Mouse (Mus musculus): ENCODE results near the gene Ctdsp1. TPM values are rescaled to one million over a fixed set of nuclear protein-coding genes. Genes with fewer than 3 reads are reported as not detected.

The Ctdsp1 gene
- total and polyA plus RNA-seq, 2 experiments from 2014 or later, result 10.8 to 24.7 TPM

DNA sequence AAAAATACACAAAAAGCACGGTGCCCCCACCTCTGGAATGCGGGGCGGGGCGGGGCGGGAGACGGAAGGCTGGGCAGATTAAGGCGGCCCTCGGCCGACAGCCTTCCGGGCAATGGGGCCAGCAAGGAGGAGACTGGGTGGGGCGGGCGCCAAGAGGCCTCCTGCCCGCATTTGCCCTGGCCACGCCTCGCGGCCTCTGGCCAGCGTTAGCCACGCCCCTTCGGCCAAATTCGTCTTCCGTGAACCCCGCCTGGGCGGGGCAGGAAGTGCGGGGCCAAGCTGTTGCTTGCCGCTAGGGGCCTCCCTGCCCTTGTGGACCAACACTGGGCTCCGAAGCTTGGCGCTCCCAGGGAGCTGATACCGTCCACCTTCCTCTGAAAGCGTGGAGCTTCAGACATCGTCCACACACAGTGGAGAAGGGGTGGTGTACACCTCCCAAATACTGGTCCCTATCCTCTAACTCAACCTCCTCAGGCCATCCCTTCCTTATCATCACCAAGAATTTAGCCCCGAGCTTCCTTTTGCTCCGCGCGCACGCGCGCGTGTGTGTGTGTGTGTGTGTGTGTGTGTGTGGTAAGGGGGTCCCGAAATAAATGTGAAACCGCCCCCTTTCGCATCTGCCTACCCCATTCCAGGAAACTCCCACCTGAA is 6.1 kb downstream of the Ctdsp1 start:
- ATAC-seq (peak; percentile 88), DNase-seq (peak; percentile 84)
- H3K27ac ChIP-seq (ENCODE audit: low read depth, low read length), result peak overlapping the region; percentile 50
- H3K4me1 ChIP-seq (ENCODE audit: insufficient read depth), result 0 out of 2 replicates have a peak, but pooled peaks cover under 1% of the 10 kb centered on the region
- under 1% methylated on average over 41 of the region's 41 CpGs for WGBS
- H3K36me3 ChIP-seq (ENCODE audit: insufficient read depth), result no peaks in the 10 kb centered on the region
- H3K9me3 ChIP-seq (ENCODE audit: low read length), result no peaks in the 10 kb centered on the region
- peak overlapping the region; percentile 92 for H3K4me2 ChIP-seq (ENCODE audit: low read depth)
- H3K27me3 ChIP-seq (ENCODE audit: insufficient read depth, low read length), result no peaks in the 10 kb centered on the region
- peak overlapping the region; percentile 65 for H3K9ac ChIP-seq
- H3K4me3 ChIP-seq (ENCODE audit: low read depth, low read length), result peak overlapping the region; percentile 54
- peak; percentile 75 for TF ChIP-seq CTCF (IDR thresholded peaks at IDR 0.05; ENCODE audit: low read depth)

DNA sequence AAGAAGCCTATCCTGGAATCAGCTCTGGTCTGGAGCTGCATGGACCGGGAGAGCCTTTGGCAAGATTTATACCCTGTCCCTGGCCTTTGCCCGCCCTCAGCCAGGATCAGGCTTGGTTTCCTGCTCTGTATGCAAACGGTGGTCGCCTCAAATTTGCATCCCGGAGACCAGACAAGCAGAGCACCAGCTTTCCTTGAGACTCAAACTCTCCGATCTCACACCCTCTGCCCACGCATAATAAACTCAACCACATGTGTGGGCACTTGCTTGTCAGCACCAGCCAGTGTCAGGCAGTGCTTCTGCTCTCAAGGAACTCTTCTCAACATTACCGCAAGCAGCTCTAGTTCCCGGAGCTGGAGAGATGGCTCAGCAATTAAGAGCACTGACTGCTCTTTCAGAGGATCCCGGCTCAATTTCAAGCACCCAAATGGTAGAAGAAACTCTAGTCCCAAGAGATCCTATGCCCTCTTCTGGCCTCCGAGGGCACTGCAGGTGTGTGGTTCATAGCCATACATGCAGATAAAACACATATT is 6.7 kb downstream of the Ctdsp1 start:
- H3K4me3 ChIP-seq (ENCODE audit: low read depth, low read length), result peak overlapping the region; percentile 54
- ATAC-seq (peak; percentile 42), DNase-seq (peak; percentile 68)
- peak overlapping the region; percentile 50 for H3K27ac ChIP-seq (ENCODE audit: low read depth, low read length)
- H3K4me1 ChIP-seq (ENCODE audit: insufficient read depth), result no peaks in the 10 kb centered on the region
- no peaks in the 10 kb centered on the region for H3K36me3 ChIP-seq (ENCODE audit: insufficient read depth)
- TF ChIP-seq CTCF (IDR thresholded peaks at IDR 0.05; ENCODE audit: low read depth), result peak; percentile 71
- peak overlapping the region; percentile 92 for H3K4me2 ChIP-seq (ENCODE audit: low read depth)
- WGBS, result 4% methylated on average over 11 of the region's 11 CpGs
- H3K9ac ChIP-seq, result peak overlapping the region; percentile 65
- no peaks in the 10 kb centered on the region for H3K9me3 ChIP-seq (ENCODE audit: low read length)
- H3K27me3 ChIP-seq (ENCODE audit: insufficient read depth, low read length), result no peaks in the 10 kb centered on the region

DNA sequence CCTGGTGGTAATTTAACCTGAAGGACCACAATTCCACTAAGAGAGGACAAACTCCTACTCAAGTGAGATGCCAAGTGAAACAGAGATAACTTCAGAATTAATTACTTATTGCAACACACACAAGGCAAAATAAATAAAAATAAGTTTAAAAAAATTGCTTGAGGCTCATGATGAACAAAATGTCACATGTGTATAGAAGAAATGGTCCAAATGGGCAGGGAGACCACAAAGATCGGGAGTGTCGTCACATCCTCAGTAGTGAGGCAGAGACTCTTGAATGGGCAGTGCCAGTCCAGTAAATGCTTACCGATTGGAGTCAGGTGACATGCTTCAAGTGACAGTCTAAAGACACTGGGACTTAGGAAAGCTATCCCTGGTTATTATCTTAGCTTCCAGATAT is 9.2 kb downstream of the Ctdsp1 start:
- no peak overlapping the region for H3K27ac ChIP-seq (ENCODE audit: low read depth, low read length)
- H3K4me1 ChIP-seq (ENCODE audit: insufficient read depth), result no peaks in the 10 kb centered on the region
- H3K36me3 ChIP-seq (ENCODE audit: insufficient read depth), result no peaks in the 10 kb centered on the region
- WGBS, result 76% methylated on average over 3 of the region's 3 CpGs
- no peak overlapping the region for H3K4me2 ChIP-seq (ENCODE audit: low read depth)
- no peaks in the 10 kb centered on the region for H3K9me3 ChIP-seq (ENCODE audit: low read length)
- H3K4me3 ChIP-seq (ENCODE audit: low read depth, low read length), result no peak overlapping the region
- ATAC-seq (no peak), DNase-seq (no peak)
- no peak for TF ChIP-seq CTCF (IDR thresholded peaks at IDR 0.05; ENCODE audit: low read depth)
- no peak overlapping the region for H3K9ac ChIP-seq
- H3K27me3 ChIP-seq (ENCODE audit: insufficient read depth, low read length), result no peaks in the 10 kb centered on the region

- Histone ChIP-seq H3K9me3 (ENCODE audit: low read length) (no peaks in the 10 kb centered on the region), H3K27ac (ENCODE audit: low read depth, low read length) (no peak overlapping the region), H3K4me1 (ENCODE audit: insufficient read depth) (no peaks in the 10 kb centered on the region), H3K27me3 (ENCODE audit: insufficient read depth, low read length) (no peaks in the 10 kb centered on the region), H3K4me3 (ENCODE audit: low read depth, low read length) (no peak overlapping the region), H3K9ac (no peak overlapping the region), H3K36me3 (ENCODE audit: insufficient read depth) (no peaks in the 10 kb centered on the region), H3K4me2 (ENCODE audit: low read depth) (no peak overlapping the region)
- no peak for DNase-seq
- no peak for ATAC-seq
- 62% methylated on average over 16 of the region's 16 CpGs for WGBS
- no peak for TF ChIP-seq CTCF (IDR thresholded peaks at IDR 0.05; ENCODE audit: low read depth)
These were observed 9.8 kb downstream of the Ctdsp1 start for GRCm38 (mm10) chr1:74401015-74401702.

- no peaks in the 10 kb centered on the region for H3K27me3 ChIP-seq (ENCODE audit: insufficient read depth, low read length)
- no peak overlapping the region for H3K9ac ChIP-seq
- H3K9me3 ChIP-seq (ENCODE audit: low read length), result no peaks in the 10 kb centered on the region
- no peak overlapping the region for H3K27ac ChIP-seq (ENCODE audit: low read depth, low read length)
- H3K4me1 ChIP-seq (ENCODE audit: insufficient read depth), result no peaks in the 10 kb centered on the region
- H3K36me3 ChIP-seq (ENCODE audit: insufficient read depth), result no peaks in the 10 kb centered on the region
- ATAC-seq (no peak), DNase-seq (no peak)
- no peak for TF ChIP-seq CTCF (IDR thresholded peaks at IDR 0.05; ENCODE audit: low read depth)
- no peak overlapping the region for H3K4me2 ChIP-seq (ENCODE audit: low read depth)
- no peak overlapping the region for H3K4me3 ChIP-seq (ENCODE audit: low read depth, low read length)
- 92% methylated on average over 4 of the region's 4 CpGs for WGBS
These were observed 12.9 kb downstream of the Ctdsp1 start for GRCm38 (mm10) chr1:74404206-74404605.

GRCm38 (mm10) chr1:74408589-74409504 is 17.5 kb downstream of the Ctdsp1 start, which contains the start of gene Vil1:
Vil1 (plus strand) TSS chr1:74409376.
- ATAC-seq, result no peak
- Histone ChIP-seq H3K4me2 (ENCODE audit: low read depth) (no peak within 1 kb of the TSS), H3K36me3 (ENCODE audit: insufficient read depth) (no peaks in the 10 kb centered on the region), H3K9me3 (ENCODE audit: low read length) (no peaks in the 10 kb centered on the region), H3K27me3 (ENCODE audit: insufficient read depth, low read length) (no peaks in the 10 kb centered on the region), H3K9ac (no peak within 1 kb of the TSS), H3K4me3 (ENCODE audit: low read depth, low read length) (no peak within 1 kb of the TSS), H3K4me1 (ENCODE audit: insufficient read depth) (no peaks in the 10 kb centered on the region), H3K27ac (ENCODE audit: low read depth, low read length) (no peak within 1 kb of the TSS)
- WGBS, result 63% methylated on average over 15 of the region's 15 CpGs
- TF ChIP-seq CTCF (IDR thresholded peaks at IDR 0.05; ENCODE audit: low read depth), result no peak
- no peak for DNase-seq
